Mouse (Mus musculus) heart, adult 2 months (tissue): Measurements from ENCODE around the gene Phex. TPM values are rescaled to one million over a fixed set of nuclear protein-coding genes. Genes with fewer than 3 reads are reported as not detected.
A peak's percentile ranks its signal among the peaks of the same experiment; 100 is the strongest.

Experiments used
- DNase-seq, 2 experiments: peaks; one replicate each; pipeline ENCODE4 v3.0.0; 2021
- H3K27ac ChIP-seq: fragments of 200-600 bp; 2 replicates; pipeline ENCODE4 v1.8.1; 2022
- H3K27me3 ChIP-seq: fragments of 200-500 bp; 2 replicates; pipeline ENCODE4 v1.6.1; 2012; ENCODE audit warnings: mild to moderate bottlenecking, low read length, inconsistent platforms, mixed read lengths; ENCODE audit not compliant: control insufficient read depth, insufficient read depth
- H3K36me3 ChIP-seq: fragments of 200-500 bp; 2 replicates; pipeline ENCODE4 v1.6.1; 2012; ENCODE audit warnings: low read length, inconsistent platforms; ENCODE audit not compliant: control insufficient read depth, insufficient read depth
- H3K4me1 ChIP-seq: fragments of 200-500 bp; 2 replicates; pipeline ENCODE4 v1.6.1; 2011; ENCODE audit warnings: low read length; ENCODE audit not compliant: control insufficient read depth, insufficient read depth
- H3K4me3 ChIP-seq: fragments of 200-600 bp; 2 replicates; pipeline ENCODE4 v1.8.1; 2022
- H3K79me2 ChIP-seq: fragments of 200-500 bp; replicated peaks from 2 replicates; pipeline ENCODE4 v1.6.1; 2012; ENCODE audit warnings: mild to moderate bottlenecking, inconsistent platforms, low read length, moderate library complexity, mixed read lengths; ENCODE audit not compliant: control insufficient read depth, insufficient read depth
- H3K9ac ChIP-seq: fragments of 200-500 bp; 2 replicates; pipeline ENCODE4 v1.6.1; 2012; ENCODE audit warnings: low read depth, mild to moderate bottlenecking, control low read depth, inconsistent platforms, low read length, mixed read lengths
- CTCF ChIP-seq: fragments of 200-600 bp; IDR thresholded peaks from 2 replicates; pipeline ENCODE4 v1.8.1; 2022; ENCODE audit warnings: antibody characterized with exemption, mild to moderate bottlenecking, moderate library complexity
- EP300 ChIP-seq: fragments of 200-500 bp; IDR thresholded peaks from 2 replicates; pipeline ENCODE4 v1.6.1; 2011; ENCODE audit warnings: low read depth, low read length, control low read depth; ENCODE audit not compliant: insufficient read depth
- POLR2A ChIP-seq: fragments of 200-500 bp; IDR thresholded peaks from 2 replicates; pipeline ENCODE4 v1.6.1; 2011; ENCODE audit warnings: mild to moderate bottlenecking, low read depth, low read length, control low read depth; ENCODE audit not compliant: insufficient read depth
- WGBS: fragments of 180-500 bp; shearing (Covaris S2); methylation state at CpG from one replicate; pipeline ENCODE4 v1.1.7; 2018; 5-methylcytosine and 5-hydroxymethylcytosine counted together
- intact Hi-C: fragments of 180-260 bp; cut with DNase I; formaldehyde crosslinking; loops from one replicate; pipeline ENCODE4 v1.15.1; 2025
- long read RNA-seq: library from polyadenylated mRNA; stranded (forward); transcript quantifications from one replicate; pipeline ENCODE4 v2.0.0, GENCODE M21; 2021
- polyA plus RNA-seq: library from polyadenylated mRNA; depleted of rRNA; stranded (reverse); fragments of >200 nt; gene quantifications from 2 replicates; pipeline ENCODE4 v1.2.3, GENCODE M21; 2012; rRNA removed
- total RNA-seq, 2 experiments: library from RNA; stranded (reverse); gene quantifications; 2 replicates each; pipeline ENCODE4 v1.2.3; 2021

Gene Phex
- total RNA-seq (under 1 TPM in 1 of 2 experiments, not detected in 1; 0.05 TPM), polyA plus RNA-seq (0.04 and 0.06 TPM in 2 replicates)
- long read RNA-seq, partial matches to known transcripts = 0 of 5 reads
- long read RNA-seq, other reads (novel, unspliced or antisense) = 5 of 5 reads

DNA sequence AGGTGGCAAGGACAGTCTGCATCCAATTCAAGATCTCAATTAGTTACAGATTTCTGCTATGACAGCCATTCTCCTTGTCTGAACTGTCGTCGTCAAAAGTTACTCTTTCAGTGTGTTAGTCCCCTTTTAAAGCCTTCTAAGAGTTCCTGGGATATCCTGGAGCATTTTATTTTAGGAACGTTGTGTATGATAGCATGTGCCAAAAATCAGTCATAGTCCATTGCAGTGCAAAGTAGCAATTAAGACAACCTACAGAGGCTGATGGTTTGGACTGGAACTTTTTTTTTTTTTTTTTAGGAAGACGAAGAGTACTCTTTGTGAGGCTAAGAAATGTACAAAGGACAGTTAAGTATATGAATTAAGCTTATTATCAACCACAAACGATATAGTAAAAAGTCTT, at the start of gene Phex:
Gene Phex (minus strand): TSS at position 101 of the 400 bp plus-strand sequence.
- Histone ChIP-seq H3K9ac (no peak within 1 kb of the TSS), H3K27ac (no peak within 1 kb of the TSS), H3K4me3 (no peak within 1 kb of the TSS), H3K27me3 (no peaks in the 10 kb centered on the region), H3K4me1 (no peaks in the 10 kb centered on the region), H3K79me2 (no peaks in the 10 kb centered on the region), H3K36me3 (no peaks in the 10 kb centered on the region)
- TF ChIP-seq CTCF = no peak
- no peak for TF ChIP-seq POLR2A
- TF ChIP-seq EP300 = no peak
- no peak for DNase-seq
- WGBS = 53% methylated on average over 5 of the region's 5 CpGs
- intact Hi-C loops = no loop called here

DNA sequence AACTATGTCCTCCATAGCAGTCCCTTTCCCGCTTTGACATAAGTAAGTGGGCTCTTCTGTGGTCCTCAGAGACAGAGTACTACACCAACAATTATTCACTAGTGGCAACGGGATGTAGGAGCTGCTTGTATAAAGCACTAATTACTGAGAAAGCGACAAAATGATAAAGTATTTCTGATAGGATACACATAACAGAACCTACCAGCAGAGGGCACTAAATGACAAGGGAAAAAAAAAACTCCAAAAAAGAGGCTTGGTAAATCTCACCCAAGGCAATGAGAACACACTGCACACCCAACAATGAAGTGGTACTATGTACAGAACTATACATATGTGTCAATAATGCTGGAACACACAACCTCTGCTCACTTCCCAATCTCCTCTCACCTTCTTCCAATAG, 47.6 kb upstream of the Phex start:
- peaks cover 1% of the 10 kb centered on the region; the same call in 1 of the 2 replicates for H3K4me1 ChIP-seq
- no peak overlapping the region for H3K27ac ChIP-seq
- no peak overlapping the region for H3K9ac ChIP-seq
- no peaks in the 10 kb centered on the region for H3K27me3 ChIP-seq
- no peak overlapping the region for H3K4me3 ChIP-seq
- TF ChIP-seq CTCF (peak; percentile 68), POLR2A (no peak)
- intact Hi-C loops = loop anchor here (1.0 kb wide), 1 partner anchor 181 kb away; no protein-coding TSS in a partner anchor
- no peaks in the 10 kb centered on the region for H3K79me2 ChIP-seq
- no peak for DNase-seq
- 60% methylated on average over 3 of the region's 3 CpGs for WGBS
- H3K36me3 ChIP-seq = no peaks in the 10 kb centered on the region

DNA sequence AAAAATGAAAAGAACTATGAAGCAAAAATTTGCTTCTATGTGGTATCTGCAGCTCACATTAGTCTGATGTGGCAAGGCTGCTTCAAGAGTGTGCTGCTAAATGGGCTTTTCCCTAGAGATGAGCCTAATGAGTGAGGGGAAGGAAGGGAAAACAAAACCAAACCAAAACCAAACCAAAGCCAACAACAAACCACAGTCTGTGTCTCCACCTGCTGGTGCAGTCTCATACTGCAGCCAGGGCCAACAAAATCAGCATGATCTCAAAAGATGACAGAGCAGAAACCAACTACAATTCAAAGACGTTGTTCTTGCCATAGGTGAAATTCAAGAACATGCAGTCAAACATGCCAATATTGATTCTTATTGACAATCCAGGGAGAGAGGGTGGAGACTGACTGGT, 39.3 kb upstream of the Phex start:
- H3K27me3 ChIP-seq = no peaks in the 10 kb centered on the region
- 43% methylated on average over 1 of the region's 1 CpGs for WGBS
- H3K4me3 ChIP-seq = no peak overlapping the region
- intact Hi-C loops = no loop called here
- no peaks in the 10 kb centered on the region for H3K4me1 ChIP-seq
- peak in 1 of 2 experiments; percentile 62 for DNase-seq
- H3K36me3 ChIP-seq = no peaks in the 10 kb centered on the region
- H3K27ac ChIP-seq = no peak overlapping the region
- TF ChIP-seq CTCF = peak; percentile 85
- TF ChIP-seq EP300 = no peak
- no peak overlapping the region for H3K9ac ChIP-seq
- H3K79me2 ChIP-seq = no peaks in the 10 kb centered on the region

DNA sequence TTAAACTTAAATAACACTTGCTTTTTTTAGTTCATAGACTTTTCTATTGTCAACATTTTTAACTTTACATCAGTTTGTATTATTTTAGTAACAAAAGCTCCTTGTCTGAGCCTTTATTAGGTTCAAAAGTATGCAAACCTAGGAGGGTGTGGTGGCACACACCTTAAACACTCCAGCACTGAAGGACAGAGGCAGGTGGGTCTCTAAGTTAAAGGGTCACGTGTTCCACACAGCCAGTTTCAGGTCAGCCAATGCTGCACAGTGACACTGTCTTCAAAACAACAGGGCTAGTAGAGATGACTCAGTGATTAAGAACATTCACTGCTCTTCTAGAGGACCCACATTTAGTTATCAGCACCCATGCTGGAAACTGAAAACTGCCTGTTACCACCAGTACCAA, 33.9 kb upstream of the Phex start:
- Histone ChIP-seq H3K27me3 (no peaks in the 10 kb centered on the region), H3K79me2 (no peaks in the 10 kb centered on the region), H3K36me3 (no peaks in the 10 kb centered on the region), H3K27ac (no peak overlapping the region), H3K4me1 (no peaks in the 10 kb centered on the region), H3K4me3 (no peak overlapping the region), H3K9ac (no peak overlapping the region)
- intact Hi-C loops = no loop called here
- TF ChIP-seq CTCF = no peak
- no peak for TF ChIP-seq EP300
- no peak for TF ChIP-seq POLR2A
- DNase-seq = no peak
- 64% methylated on average over 1 of the region's 1 CpGs for WGBS

DNA sequence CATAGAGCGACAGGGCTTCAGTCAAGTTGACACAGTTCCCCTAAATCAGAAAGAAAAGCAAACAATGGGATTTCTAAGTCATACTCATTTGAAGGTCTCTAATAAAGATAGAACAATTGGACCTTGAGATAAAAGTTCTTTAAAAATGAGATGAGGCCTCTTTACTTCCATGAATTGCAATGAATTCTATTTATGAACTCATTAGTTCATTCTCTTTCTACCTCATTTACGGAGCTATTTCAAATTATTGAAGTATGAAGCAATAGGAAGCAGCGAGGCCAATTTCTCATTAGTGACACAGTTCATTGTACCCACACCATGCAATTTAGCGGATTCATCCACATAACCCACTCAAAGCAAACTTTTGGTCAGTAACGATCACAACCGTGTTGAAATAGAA, 32.3 kb upstream of the Phex start:
- no peaks in the 10 kb centered on the region for H3K4me1 ChIP-seq
- DNase-seq = no peak
- no peak overlapping the region for H3K9ac ChIP-seq
- 86% methylated on average over 6 of the region's 6 CpGs for WGBS
- no peak overlapping the region for H3K4me3 ChIP-seq
- no peaks in the 10 kb centered on the region for H3K27me3 ChIP-seq
- H3K27ac ChIP-seq = no peak overlapping the region
- no peaks in the 10 kb centered on the region for H3K79me2 ChIP-seq
- intact Hi-C loops = no loop called here
- no peaks in the 10 kb centered on the region for H3K36me3 ChIP-seq
- TF ChIP-seq POLR2A (no peak), CTCF (no peak), EP300 (no peak)

DNA sequence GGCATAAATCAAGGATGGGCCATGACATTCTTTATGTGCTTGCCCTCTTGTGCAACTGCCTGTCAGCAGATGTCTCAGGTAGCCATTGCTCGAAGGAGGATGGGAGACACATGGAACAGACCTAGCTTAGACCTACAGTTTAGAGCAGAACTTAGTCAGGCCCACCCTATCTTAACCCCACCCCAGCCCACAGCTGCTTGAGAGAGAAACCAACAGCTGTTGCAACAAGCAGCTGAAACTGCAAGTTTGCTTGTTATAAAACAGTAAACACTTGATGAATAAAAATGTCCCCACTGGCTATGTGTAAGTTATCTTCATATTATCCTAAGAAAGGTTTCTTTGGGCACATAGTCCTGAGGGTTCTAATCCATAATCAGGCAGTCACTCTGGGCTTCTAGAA, 19.7 kb upstream of the Phex start:
- Histone ChIP-seq H3K4me1 (no peaks in the 10 kb centered on the region), H3K27me3 (no peaks in the 10 kb centered on the region), H3K9ac (no peak overlapping the region), H3K36me3 (no peaks in the 10 kb centered on the region), H3K79me2 (no peaks in the 10 kb centered on the region), H3K4me3 (no peak overlapping the region), H3K27ac (no peak overlapping the region)
- 64% methylated on average over 1 of the region's 1 CpGs for WGBS
- no peak for TF ChIP-seq POLR2A
- TF ChIP-seq EP300 = no peak
- TF ChIP-seq CTCF = no peak
- intact Hi-C loops = no loop called here
- no peak for DNase-seq
